Mouse (Mus musculus): ENCODE results near the gene Slc24a1. TPM values are rescaled to one million over a fixed set of nuclear protein-coding genes. Genes with fewer than 3 reads are reported as not detected.
A peak's percentile ranks its signal among the peaks of the same experiment; 100 is the strongest.
"Not testable (repeated sequence)": the region's sequence is repeated elsewhere in the genome, so short reads cannot be mapped to it uniquely, and the experiment has no call there.

The Slc24a1 gene
- under 1 TPM; 0.07 to 0.16 TPM for total RNA-seq (2021)
- long read RNA-seq, experiment 1 = 0 reads
- long read RNA-seq, experiment 2 = 0 reads

GRCm38 (mm10) chr9:64951161-64951657 lies at the start of gene Slc24a1:
TSS of gene Slc24a1 (minus strand) at chr9:64951607.
- DNase-seq (ENCODE audit: low spot score in 2 of 2) = no peak

GRCm38 (mm10) chr9:64995464-64995863 lies 44.1 kb upstream of the Slc24a1 start:
- DNase-seq (ENCODE audit: low spot score in 2 of 2) = not testable (repeated sequence)

GRCm38 (mm10) chr9:64990291-64990690 lies 38.9 kb upstream of the Slc24a1 start:
- DNase-seq (ENCODE audit: low spot score in 2 of 2) = no peak

- DNase-seq (ENCODE audit: low spot score in 2 of 2) = no peak
Observed at GRCm38 (mm10) chr9:64988443-64988842, 37.0 kb upstream of the Slc24a1 start.

- DNase-seq (ENCODE audit: low spot score in 2 of 2) = no peak
Observed at GRCm38 (mm10) chr9:64987651-64988050, 36.2 kb upstream of the Slc24a1 start.

- peak in 1 of 2 experiments; percentile 25 for DNase-seq (ENCODE audit: low spot score in 2 of 2)
Observed at GRCm38 (mm10) chr9:64985807-64986206, 34.4 kb upstream of the Slc24a1 start.

- DNase-seq (ENCODE audit: low spot score in 2 of 2) = no peak
Observed at GRCm38 (mm10) chr9:64985037-64985794, 33.8 kb upstream of the Slc24a1 start.

- no peak for DNase-seq (ENCODE audit: low spot score in 2 of 2)
Observed at GRCm38 (mm10) chr9:64981904-64982303, 30.5 kb upstream of the Slc24a1 start.

GRCm38 (mm10) chr9:64980548-64980947 lies 29.1 kb upstream of the Slc24a1 start:
- no peak for DNase-seq (ENCODE audit: low spot score in 2 of 2)

GRCm38 (mm10) chr9:64960978-64961320 lies 9.5 kb upstream of the Slc24a1 start:
- no peak for DNase-seq (ENCODE audit: low spot score in 2 of 2)

GRCm38 (mm10) chr9:64960117-64960977 lies 8.9 kb upstream of the Slc24a1 start, which contains the start of gene Ints14:
TSS of gene Ints14 (plus strand) at chr9:64960905.
- DNase-seq (ENCODE audit: low spot score in 2 of 2) = peak; percentile 96

- no peak for DNase-seq (ENCODE audit: low spot score in 2 of 2)
Observed at GRCm38 (mm10) chr9:64957276-64957675, 5.9 kb upstream of the Slc24a1 start.

GRCm38 (mm10) chr9:64956337-64956736 lies 4.9 kb upstream of the Slc24a1 start:
- no peak for DNase-seq (ENCODE audit: low spot score in 2 of 2)

GRCm38 (mm10) chr9:64953190-64953589 lies 1.8 kb upstream of the Slc24a1 start:
- DNase-seq (ENCODE audit: low spot score in 2 of 2) = no peak

- no peak for DNase-seq (ENCODE audit: low spot score in 2 of 2)
Observed at GRCm38 (mm10) chr9:64952055-64952454, 648 bp upstream of the Slc24a1 start.

GRCm38 (mm10) chr9:64947483-64948095 lies 3.8 kb downstream of the Slc24a1 start:
- no peak for DNase-seq (ENCODE audit: low spot score in 2 of 2)

- no peak for DNase-seq (ENCODE audit: low spot score in 2 of 2)
Observed at GRCm38 (mm10) chr9:64943997-64944396, 7.4 kb downstream of the Slc24a1 start.

- DNase-seq (ENCODE audit: low spot score in 2 of 2) = no peak
Observed at GRCm38 (mm10) chr9:64941650-64942049, 9.8 kb downstream of the Slc24a1 start.

- DNase-seq (ENCODE audit: low spot score in 2 of 2) = no peak
Observed at GRCm38 (mm10) chr9:64940731-64941346, 10.6 kb downstream of the Slc24a1 start.

GRCm38 (mm10) chr9:64939790-64940189 lies 11.6 kb downstream of the Slc24a1 start:
- DNase-seq (ENCODE audit: low spot score in 2 of 2) = no peak

GRCm38 (mm10) chr9:64939281-64939680 lies 12.1 kb downstream of the Slc24a1 start:
- no peak for DNase-seq (ENCODE audit: low spot score in 2 of 2)

Data from left cerebral cortex, adult 18-20 months (tissue).